8 mouse cellular contexts compared by ENCODE assay signal in genomic region chr9:110684100-110684831, GRCm38 (mm10). TPM values are rescaled to one million over a fixed set of nuclear protein-coding genes. Genes with fewer than 3 reads are reported as not detected.
DNase-seq lines count a peak whose midpoint lies in the region; ATAC-seq lines count a peak whose summit lies in the region.

No protein-coding gene starts in this region.

- H3K36me3 ChIP-seq in heart, embryonic 16.5 days (ENCODE audit: control insufficient read depth, insufficient read depth), result 0 out of 2 replicates have a peak, but pooled peaks cover 2% of the 10 kb centered on the region
- no peaks in the 10 kb centered on the region for H3K36me3 ChIP-seq in lung, embryonic 16.5 days (ENCODE audit: control insufficient read depth, insufficient read depth, low read length)

- H3K27ac ChIP-seq in heart, embryonic 16.5 days (ENCODE audit: low read length), result peak overlapping the region; percentile 97
- peak overlapping the region; percentile 97 for H3K27ac ChIP-seq in lung, embryonic 16.5 days (ENCODE audit: low read length)

- peak overlapping the region; percentile 18; the same call in 1 of the 2 replicates for H3K4me3 ChIP-seq in heart, embryonic 16.5 days (ENCODE audit: low read length)
- H3K4me3 ChIP-seq in lung, embryonic 16.5 days (ENCODE audit: low read length), result 0 out of 2 replicates have a peak overlapping the region, but pooled peaks have one; percentile 4

- 23% methylated on average over 6 of the region's 6 CpGs for WGBS in heart, embryonic 16.5 days
- 39% methylated on average over 6 of the region's 6 CpGs for WGBS in lung, embryonic 16.5 days

- H3K4me2 ChIP-seq in heart, embryonic 16.5 days (ENCODE audit: low read depth, low read length), result peak overlapping the region; percentile 56
- peak overlapping the region; percentile 12; the same call in 1 of the 2 replicates for H3K4me2 ChIP-seq in lung, embryonic 16.5 days (ENCODE audit: low read depth, low read length)

- H3K4me1 ChIP-seq in heart, embryonic 16.5 days (ENCODE audit: control insufficient read depth, insufficient read depth, low read length), result peaks cover 63% of the 10 kb centered on the region
- H3K4me1 ChIP-seq in lung, embryonic 16.5 days (replicated peaks; ENCODE audit: control insufficient read depth, insufficient read depth, low read length), result peaks cover 43% of the 10 kb centered on the region

- H3K9ac ChIP-seq in heart, embryonic 16.5 days (ENCODE audit: low read length), result peak overlapping the region; percentile 69
- peak overlapping the region; percentile 42 for H3K9ac ChIP-seq in lung, embryonic 16.5 days (ENCODE audit: low read length)

- peak; percentile 85 for ATAC-seq in heart, embryonic 16.5 days (replicated peaks; ENCODE audit: extremely low read depth, insufficient read depth, low FRiP score)
- ATAC-seq in lung, embryonic 16.5 days (ENCODE audit: low read depth), result peak; percentile 85
- no peak for ATAC-seq in monocyte, adult 5-6 weeks (replicated peaks; ENCODE audit: insufficient number of reproducible peaks, low FRiP score, low TSS enrichment, poor library complexity, severe bottlenecking)

- H3K27me3 ChIP-seq in heart, embryonic 16.5 days (ENCODE audit: control insufficient read depth, insufficient read depth, low read length), result no peaks in the 10 kb centered on the region
- H3K27me3 ChIP-seq in lung, embryonic 16.5 days (ENCODE audit: control insufficient read depth, insufficient read depth, low read depth, low read length), result no peaks in the 10 kb centered on the region

- peak; percentile 78 for DNase-seq in ovary, adult 18-20 months (ENCODE audit: low spot score)
- no peak for DNase-seq in ovary, postnatal 10 days (ENCODE audit: low spot score)
- DNase-seq in cerebellum, postnatal 36 days, result peak; percentile 83 to 88
- DNase-seq in kidney, postnatal 25 days, result peak; percentile 98
- DNase-seq in right cerebral cortex, postnatal 25 days, result peak; percentile 54

- H3K9me3 ChIP-seq in heart, embryonic 16.5 days (replicated peaks; ENCODE audit: control insufficient read depth, low read length), result no peaks in the 10 kb centered on the region
- no peaks in the 10 kb centered on the region for H3K9me3 ChIP-seq in lung, embryonic 16.5 days (ENCODE audit: control insufficient read depth, low read length)

RNA-seq across cellular contexts. Expression of gene Ccdc12, which starts 28.0 kb away (rescaled TPM):
- polyA plus RNA-seq in heart, embryonic 16.5 days (2015; fragmentation: Nextera tagmentation; extraction: Ambion mirVana), result 139 and 147 TPM in 2 replicates
- 160 and 167 TPM in 2 replicates for polyA plus RNA-seq in lung, embryonic 16.5 days (2015; fragmentation: Nextera tagmentation; extraction: Ambion mirVana)
- 162 to 274 TPM (median 251 TPM) in 3 replicates for total RNA-seq in monocyte, adult 5-6 weeks (2017)

RNA-seq across cellular contexts. Expression of gene Nbeal2, which starts 30.3 kb away (rescaled TPM):
- 3.3 and 3.8 TPM in 2 replicates for polyA plus RNA-seq in heart, embryonic 16.5 days (2015; fragmentation: Nextera tagmentation; extraction: Ambion mirVana)
- polyA plus RNA-seq in lung, embryonic 16.5 days (2015; fragmentation: Nextera tagmentation; extraction: Ambion mirVana), result 5.0 and 6.9 TPM in 2 replicates
- total RNA-seq in monocyte, adult 5-6 weeks (2017), result 63.7 to 114 TPM (median 92.9 TPM) in 3 replicates

RNA-seq across cellular contexts. Expression of gene Myl3, which starts 57.4 kb away (rescaled TPM):
- 4,391 and 5,295 TPM in 2 replicates for polyA plus RNA-seq in heart, embryonic 16.5 days (2015; fragmentation: Nextera tagmentation; extraction: Ambion mirVana)
- 10.6 and 13.9 TPM in 2 replicates for polyA plus RNA-seq in lung, embryonic 16.5 days (2015; fragmentation: Nextera tagmentation; extraction: Ambion mirVana)
- total RNA-seq in monocyte, adult 5-6 weeks (2017), result 0.49 TPM in 1 of 3 replicates, not detected in the others

Comparison
In these comparisons a context has a peak if more than half of its experiments do, and no peak if none do; other contexts are left out.
1. RNA of gene Myl3, which starts 57.4 kb away (polyA plus RNA-seq): 4,391 to 5,295 TPM in heart, embryonic 16.5 days; 10.6 to 13.9 TPM in lung, embryonic 16.5 days; every median in the first group is over 100 times any median in the second.